24 mouse cellular contexts compared by ENCODE assay signal in genomic region chr2:116851356-116851755, GRCm38 (mm10). TPM values are rescaled to one million over a fixed set of nuclear protein-coding genes. Genes with fewer than 3 reads are reported as not detected.
"Had no signal": no experiment of that assay in that cellular context is flagged by ENCODE, and none has a peak within 500 bp of the region (broad histone marks: within the 10 kb centered on the region; RNA-seq: fewer than 3 reads in every experiment).

No protein-coding gene starts in this region.

- H3K4me2 ChIP-seq: neural tube, embryonic 13.5 days; neural tube, embryonic 15.5 days; stomach, embryonic 15.5 days had no signal

- H3K36me3 ChIP-seq: neural tube, embryonic 13.5 days; neural tube, embryonic 15.5 days; stomach, embryonic 15.5 days had no signal

- DNase-seq: retina, postnatal 1 day; right cerebral cortex, adult 18-20 months; right cerebral cortex, postnatal 14 days; right cerebral cortex, postnatal 25 days; right cerebral cortex, postnatal 4 days; spleen, adult 18-20 months; thymus, adult 18-20 months; thymus, adult 2 months; thymus, postnatal 14 days; thymus, postnatal 25 days; thymus, postnatal 36 days; thymus, postnatal 4 days had no signal

- H3K9ac ChIP-seq: neural tube, embryonic 13.5 days; neural tube, embryonic 15.5 days; stomach, embryonic 15.5 days had no signal

- H3K4me3 ChIP-seq: neural tube, embryonic 13.5 days; neural tube, embryonic 15.5 days; stomach, embryonic 15.5 days had no signal

- H3K27me3 ChIP-seq: neural tube, embryonic 13.5 days; neural tube, embryonic 15.5 days; stomach, embryonic 15.5 days had no signal

- H3K9me3 ChIP-seq: neural tube, embryonic 13.5 days; neural tube, embryonic 15.5 days; stomach, embryonic 15.5 days had no signal

- H3K27ac ChIP-seq: neural tube, embryonic 13.5 days; neural tube, embryonic 15.5 days; stomach, embryonic 15.5 days; stomach, postnatal 0 days had no signal

RNA-seq across cellular contexts. Expression of gene Tmco5, which starts 27.1 kb away (rescaled TPM):
- total RNA-seq: neutrophil, adult 5-6 weeks had no signal
- polyA plus RNA-seq: neural tube, embryonic 13.5 days; neural tube, embryonic 14.5 days; neural tube, embryonic 15.5 days; small intestine, adult 2 months; spleen, adult 2 months; stomach, embryonic 14.5 days; stomach, embryonic 15.5 days; stomach, embryonic 16.5 days; stomach, postnatal 0 days; thymus, adult 2 months; thymus, postnatal 0 days; urinary bladder, adult 2 months had no signal
